Comparison of ENCODE assay signal across 9 mouse cellular contexts in genomic region chr9:41614002-41614401, GRCm38 (mm10).
DNase-seq lines count a peak whose midpoint lies in the region; ATAC-seq and TF ChIP-seq lines count a peak whose summit lies in the region.
"Had no signal": no experiment of that assay in that cellular context is flagged by ENCODE, and none has a peak within 500 bp of the region (broad histone marks: within the 10 kb centered on the region; RNA-seq: fewer than 3 reads in every experiment).

No protein-coding gene starts in this region.

- H3K27ac ChIP-seq in lung, embryonic 14.5 days (ENCODE audit: low read depth): peak overlapping the region; percentile 43; the same call in 1 of the 2 replicates
- H3K27ac ChIP-seq in hindbrain, embryonic 10.5 days: peak overlapping the region; percentile 84
- peak overlapping the region; percentile 83 for H3K27ac ChIP-seq in limb, embryonic 15.5 days

- 32% methylated on average over 7 of the region's 7 CpGs for WGBS in lung, embryonic 14.5 days
- 74% methylated on average over 7 of the region's 7 CpGs for WGBS in lung, adult 2 months
- 53% methylated on average over 7 of the region's 7 CpGs for WGBS in hindbrain, embryonic 10.5 days
- WGBS in limb, embryonic 15.5 days: 12% methylated on average over 7 of the region's 7 CpGs

- TF ChIP-seq CTCF in lung, embryonic 14.5 days (IDR thresholded peaks at IDR 0.05; ENCODE audit: low read depth): no peak
- TF ChIP-seq CTCF in lung, adult 2 months (IDR thresholded peaks at IDR 0.05; ENCODE audit: insufficient read depth, low read length): no peak

- no peak for ATAC-seq in lung, embryonic 14.5 days (ENCODE audit: insufficient read depth)
- 0 out of 2 replicates have a peak, but pooled peaks have one; percentile 32 for ATAC-seq in limb, embryonic 15.5 days (ENCODE audit: insufficient number of reproducible peaks, low FRiP score, low TSS enrichment, low read depth)
- no peak for ATAC-seq in CD4-positive, CD25-positive, alpha-beta regulatory T cell, adult 4 months

- peaks cover 16% of the 10 kb centered on the region for H3K4me1 ChIP-seq in lung, embryonic 14.5 days (ENCODE audit: insufficient read depth)
- no peaks in the 10 kb centered on the region; the same call in 1 of the 2 replicates for H3K4me1 ChIP-seq in lung, adult 2 months (ENCODE audit: control insufficient read depth, insufficient read depth, low read length)
- peaks cover 54% of the 10 kb centered on the region for H3K4me1 ChIP-seq in hindbrain, embryonic 10.5 days (replicated peaks)
- H3K4me1 ChIP-seq in limb, embryonic 15.5 days: peaks cover 36% of the 10 kb centered on the region

- H3K36me3 ChIP-seq in lung, embryonic 14.5 days (ENCODE audit: insufficient read depth): no peaks in the 10 kb centered on the region
- H3K36me3 ChIP-seq in hindbrain, embryonic 10.5 days: no peaks in the 10 kb centered on the region
- H3K36me3 ChIP-seq in limb, embryonic 15.5 days: no peaks in the 10 kb centered on the region

- H3K4me3 ChIP-seq in lung, embryonic 14.5 days (ENCODE audit: low read depth, low read length): no peak overlapping the region
- no peak overlapping the region for H3K4me3 ChIP-seq in lung, adult 2 months (replicated peaks; ENCODE audit: extremely low read depth, low read depth, low read length)
- no peak overlapping the region for H3K4me3 ChIP-seq in hindbrain, embryonic 10.5 days
- H3K4me3 ChIP-seq in limb, embryonic 15.5 days: no peak overlapping the region

- no peak overlapping the region for H3K4me2 ChIP-seq in lung, embryonic 14.5 days
- H3K4me2 ChIP-seq in limb, embryonic 15.5 days: no peak overlapping the region
- H3K4me2 ChIP-seq: liver, embryonic 11.5 days had no signal

- TF ChIP-seq POLR2A in lung, adult 2 months (IDR thresholded peaks at IDR 0.05; ENCODE audit: borderline replicate concordance, extremely low read depth, low read depth, low read length): no peak

- no peaks in the 10 kb centered on the region for H3K27me3 ChIP-seq in lung, embryonic 14.5 days (ENCODE audit: insufficient read depth, low read length)
- H3K27me3 ChIP-seq in hindbrain, embryonic 10.5 days (ENCODE audit: insufficient read depth, poor library complexity, severe bottlenecking): no peaks in the 10 kb centered on the region
- H3K27me3 ChIP-seq in limb, embryonic 15.5 days: no peaks in the 10 kb centered on the region

- DNase-seq in lung, embryonic 14.5 days: no peak
- DNase-seq in lung, adult 2 months: no peak
- DNase-seq in hindbrain, embryonic 10.5 days (ENCODE audit: low spot score): no peak
- no peak for DNase-seq in Muller cell, postnatal 12 days (ENCODE audit: inconsistent ontology term)
- no peak for DNase-seq in adrenal gland, adult 8-10 months
- no peak for DNase-seq in lung, adult 18-20 months

- no peak overlapping the region for H3K9ac ChIP-seq in lung, embryonic 14.5 days
- 0 out of 2 replicates have a peak overlapping the region, but pooled peaks have one; percentile 4 for H3K9ac ChIP-seq in limb, embryonic 15.5 days

- H3K9me3 ChIP-seq in lung, embryonic 14.5 days (ENCODE audit: low read depth, low read length): no peaks in the 10 kb centered on the region
- no peaks in the 10 kb centered on the region for H3K9me3 ChIP-seq in hindbrain, embryonic 10.5 days
- no peaks in the 10 kb centered on the region for H3K9me3 ChIP-seq in limb, embryonic 15.5 days
